Mouse (Mus musculus) T-helper 1 cell (primary cell): ENCODE data around the gene D230025D16Rik.

ENCODE experiments used
- in situ Hi-C: fragments of 300-600 bp; cut with MboI, MseI; formaldehyde crosslinking; loops from one replicate; pipeline ENCODE4 v1.15.1; 2025; ENCODE audit warnings: high pct_unique_total_duplicates

Gene D230025D16Rik

GRCm38 (mm10) chr8:105266775-105267174 is 41.8 kb downstream of the D230025D16Rik start:
- in situ Hi-C loops: loop anchor here (25.0 kb wide), 1 partner anchor 629 kb away; the partner anchor contains the start of genes Ciao2b and Rrad

- in situ Hi-C loops: loop anchor here (25.0 kb wide), 1 partner anchor 631 kb away; the partner anchor contains the start of genes Ciao2b and Rrad
Measured at GRCm38 (mm10) chr8:105268342-105269074, 43.6 kb downstream of the D230025D16Rik start.

- in situ Hi-C loops: loop anchor here (25.0 kb wide), 1 partner anchor 632 kb away; the partner anchor contains the start of genes Ciao2b and Rrad
Measured at GRCm38 (mm10) chr8:105269075-105269458, 44.1 kb downstream of the D230025D16Rik start.

GRCm38 (mm10) chr8:105269461-105269947 is 44.6 kb downstream of the D230025D16Rik start, which contains the start of gene Hsf4:
Hsf4 (plus strand) TSS chr8:105269801.
- in situ Hi-C loops: loop anchor here (25.0 kb wide), 1 partner anchor 632 kb away; the partner anchor contains the start of genes Ciao2b and Rrad

- in situ Hi-C loops: loop anchor here (25.0 kb wide), 1 partner anchor 633 kb away; the partner anchor contains the start of genes Ciao2b and Rrad
Measured at GRCm38 (mm10) chr8:105270101-105270915, 45.4 kb downstream of the D230025D16Rik start.

- in situ Hi-C loops: loop anchor here (25.0 kb wide), 1 partner anchor 634 kb away; the partner anchor contains the start of genes Ciao2b and Rrad
Measured at GRCm38 (mm10) chr8:105270916-105271186, 45.9 kb downstream of the D230025D16Rik start.

GRCm38 (mm10) chr8:105275387-105275786 is 50.4 kb downstream of the D230025D16Rik start:
- in situ Hi-C loops: no loop called here

GRCm38 (mm10) chr8:105275840-105276239 is 50.9 kb downstream of the D230025D16Rik start, which contains the start of gene Nol3:
Nol3 (plus strand) TSS chr8:105276140.
- in situ Hi-C loops: no loop called here

GRCm38 (mm10) chr8:105276292-105277120 is 51.6 kb downstream of the D230025D16Rik start:
- in situ Hi-C loops: no loop called here

- in situ Hi-C loops: no loop called here
Measured at GRCm38 (mm10) chr8:105278911-105279334, 54.0 kb downstream of the D230025D16Rik start.

- in situ Hi-C loops: no loop called here
Measured at GRCm38 (mm10) chr8:105280567-105280966, 55.6 kb downstream of the D230025D16Rik start.

GRCm38 (mm10) chr8:105281821-105282220 is 56.9 kb downstream of the D230025D16Rik start:
- in situ Hi-C loops: no loop called here

- in situ Hi-C loops: no loop called here
Measured at GRCm38 (mm10) chr8:105282239-105282638, 57.3 kb downstream of the D230025D16Rik start.

- in situ Hi-C loops: no loop called here
Measured at GRCm38 (mm10) chr8:105283074-105283473, 58.1 kb downstream of the D230025D16Rik start.

- in situ Hi-C loops: no loop called here
Measured at GRCm38 (mm10) chr8:105285514-105285913, 60.6 kb downstream of the D230025D16Rik start.

GRCm38 (mm10) chr8:105286907-105287306 is 62.0 kb downstream of the D230025D16Rik start:
- in situ Hi-C loops: no loop called here

GRCm38 (mm10) chr8:105288231-105288630 is 63.3 kb downstream of the D230025D16Rik start:
- in situ Hi-C loops: no loop called here

- in situ Hi-C loops: no loop called here
Measured at GRCm38 (mm10) chr8:105288958-105289732, 64.2 kb downstream of the D230025D16Rik start.

- in situ Hi-C loops: no loop called here
Measured at GRCm38 (mm10) chr8:105289805-105290460, 65.0 kb downstream of the D230025D16Rik start, which contains the start of gene 4931428F04Rik. 4931428F04Rik (minus strand) TSS chr8:105289864.
